Mouse (Mus musculus) testis, adult 2 months (tissue): ENCODE measurements at regions not wholly inside any gene's neighbourhood (a gene's known extent, or its start where the extent isn't known, plus 50 kb on each side); places are given as distances from the start of the nearest gene placed in this dataset.

Experiments used
- CTCF ChIP-seq: fragments of 200-500 bp; IDR thresholded peaks from 2 replicates; pipeline ENCODE4 v1.5.1; 2012; ENCODE audit warnings: low read depth, mild to moderate bottlenecking, inconsistent platforms, low read length, moderate library complexity; ENCODE audit not compliant: control insufficient read depth, insufficient read depth, insufficient replicate concordance
- POLR2A ChIP-seq: fragments of 200-500 bp; IDR thresholded peaks from 2 replicates; pipeline ENCODE4 v1.6.1; 2012; ENCODE audit warnings: low read depth, mild to moderate bottlenecking, inconsistent platforms, low read length, moderate library complexity; ENCODE audit not compliant: control insufficient read depth

DNA sequence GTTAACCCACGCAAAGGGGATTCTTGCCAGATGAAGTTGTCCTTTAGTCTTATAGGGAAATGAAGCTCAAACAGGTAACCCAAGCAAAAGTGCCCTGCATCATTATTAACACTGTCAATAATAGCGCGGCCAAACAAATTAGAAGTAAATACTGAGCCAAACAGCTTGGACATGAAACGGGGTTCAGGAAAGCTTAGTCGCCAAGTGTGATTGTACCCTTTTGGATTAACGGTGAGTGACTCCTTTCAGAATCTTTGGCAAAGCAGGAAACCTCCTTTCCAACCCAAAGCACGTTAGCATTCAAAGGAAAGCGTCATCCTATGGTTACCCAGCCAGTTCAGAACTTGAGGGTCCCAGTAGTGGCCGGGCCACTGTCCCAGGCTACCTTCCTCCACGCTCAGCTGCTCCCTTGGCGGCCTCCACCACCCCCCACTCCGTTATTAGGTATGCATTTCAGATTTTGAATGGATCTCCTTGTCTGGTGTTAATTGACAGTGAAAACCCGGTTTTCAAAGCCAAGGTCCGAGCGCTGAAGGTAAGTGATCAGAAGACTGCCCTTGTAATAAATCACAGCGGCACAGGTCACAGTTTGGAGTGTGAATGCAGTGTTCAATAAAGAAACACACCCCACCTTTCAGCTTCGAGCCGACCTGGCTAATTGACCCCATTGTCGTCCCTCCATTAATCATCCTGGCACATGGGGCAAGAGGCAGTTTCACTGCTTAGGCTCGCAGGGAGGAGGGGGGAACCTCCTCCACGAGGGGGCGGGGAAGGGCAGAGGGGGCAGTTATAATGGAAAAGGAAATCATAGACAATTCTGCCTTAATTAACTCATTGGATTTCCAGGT, 1560.1 kb upstream of the Gulo start:
- no peak for TF ChIP-seq POLR2A
- no peak for TF ChIP-seq CTCF
